ENCODE assay signal across 24 mouse cellular contexts in the genomic region with DNA sequence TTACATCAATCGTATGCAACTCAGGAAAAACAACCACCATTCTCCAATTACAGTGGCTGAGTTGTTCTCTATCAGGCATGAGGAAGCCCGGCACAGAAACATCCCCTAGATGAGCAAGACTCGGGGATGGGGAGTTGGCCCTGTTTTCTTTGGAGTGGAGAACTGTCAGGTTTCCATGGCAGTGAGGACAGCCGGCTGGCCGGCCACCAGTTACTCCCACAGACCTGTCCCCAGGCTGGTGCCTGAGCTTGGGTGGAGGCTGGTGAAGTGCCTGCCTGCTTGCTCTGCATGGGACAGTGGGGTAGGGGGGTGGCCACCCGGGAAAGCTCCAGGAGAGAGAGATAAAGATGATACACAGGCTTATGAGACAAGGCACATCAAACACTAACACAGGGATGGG. TPM values are rescaled to one million over a fixed set of nuclear protein-coding genes. Genes with fewer than 3 reads are reported as not detected.
A peak's percentile ranks its signal among the peaks of the same experiment; 100 is the strongest.
DNase-seq lines count a peak whose midpoint lies in the region; ATAC-seq and TF ChIP-seq lines count a peak whose summit lies in the region.
"Had no signal": no experiment of that assay in that cellular context is flagged by ENCODE, and none has a peak within 500 bp of the region (broad histone marks: within the 10 kb centered on the region; RNA-seq: fewer than 3 reads in every experiment).

No protein-coding gene starts in this region.

- ATAC-seq in hindbrain, postnatal 0 days: no peak
- no peak for ATAC-seq in hindbrain, embryonic 13.5 days (ENCODE audit: low FRiP score)
- ATAC-seq: forebrain, embryonic 13.5 days had no signal

- no peak overlapping the region for H3K4me3 ChIP-seq in hindbrain, postnatal 0 days (ENCODE audit: low read length)
- no peak overlapping the region for H3K4me3 ChIP-seq in hindbrain, embryonic 13.5 days
- H3K4me3 ChIP-seq: forebrain, embryonic 13.5 days; heart, embryonic 13.5 days had no signal

- no peaks in the 10 kb centered on the region for H3K9me3 ChIP-seq in hindbrain, postnatal 0 days (ENCODE audit: low read length)
- no peaks in the 10 kb centered on the region for H3K9me3 ChIP-seq in hindbrain, embryonic 13.5 days
- H3K9me3 ChIP-seq: forebrain, embryonic 13.5 days; G1E; heart, embryonic 13.5 days had no signal

- no peak overlapping the region for H3K4me2 ChIP-seq in hindbrain, postnatal 0 days (ENCODE audit: low read depth, low read length)
- no peak overlapping the region for H3K4me2 ChIP-seq in hindbrain, embryonic 13.5 days
- H3K4me2 ChIP-seq: forebrain, embryonic 13.5 days; heart, embryonic 13.5 days; lung, embryonic 14.5 days had no signal

- no peak for TF ChIP-seq CTCF in hindbrain, postnatal 0 days (IDR thresholded peaks at IDR 0.05; ENCODE audit: low read depth)

- H3K27ac ChIP-seq in hindbrain, postnatal 0 days: no peak overlapping the region
- H3K27ac ChIP-seq in hindbrain, embryonic 13.5 days: no peak overlapping the region
- H3K27ac ChIP-seq: forebrain, embryonic 13.5 days; heart, embryonic 13.5 days had no signal

- H3K9ac ChIP-seq in hindbrain, postnatal 0 days (replicated peaks; ENCODE audit: low read length): no peak overlapping the region
- H3K9ac ChIP-seq in hindbrain, embryonic 13.5 days: no peak overlapping the region
- H3K9ac ChIP-seq: forebrain, embryonic 13.5 days; heart, embryonic 13.5 days; lung, embryonic 14.5 days had no signal

- 47% methylated on average over 6 of the region's 6 CpGs for WGBS in hindbrain, postnatal 0 days
- WGBS in hindbrain, embryonic 13.5 days: 77% methylated on average over 6 of the region's 6 CpGs

- H3K36me3 ChIP-seq in hindbrain, postnatal 0 days (ENCODE audit: insufficient read depth, low read length): no peaks in the 10 kb centered on the region
- 0 out of 2 replicates have a peak, but pooled peaks cover 8% of the 10 kb centered on the region for H3K36me3 ChIP-seq in hindbrain, embryonic 13.5 days

- peak; percentile 32 for DNase-seq in hindbrain, postnatal 0 days (ENCODE audit: low spot score)
- peak; percentile 59 for DNase-seq in layer of hippocampus, adult 9-11 months
- DNase-seq in layer of hippocampus, adult 11-12 months (ENCODE audit: low spot score): no peak
- peak; percentile 34 for DNase-seq in lung, postnatal 10 days
- no peak for DNase-seq in lung, postnatal 4 days
- no peak for DNase-seq in gastrocnemius, postnatal 4 days (ENCODE audit: low spot score in 2 of 2)
- DNase-seq: adrenal gland, adult 2 months; B cell, adult 2 months; cerebellum, adult 18-20 months; gastrocnemius, postnatal 10 days; heart, adult 18-20 months; heart, postnatal 14 days; kidney, adult 11 months; lung, embryonic 14.5 days; lung, postnatal 36 days; midbrain, embryonic 14.5 days; thymus, postnatal 14 days had no signal

- no peaks in the 10 kb centered on the region for H3K27me3 ChIP-seq in hindbrain, postnatal 0 days (ENCODE audit: insufficient read depth, low read length)
- H3K27me3 ChIP-seq in hindbrain, embryonic 13.5 days: no peaks in the 10 kb centered on the region
- H3K27me3 ChIP-seq: CH12.LX; forebrain, embryonic 13.5 days; heart, embryonic 13.5 days had no signal

- H3K4me1 ChIP-seq in hindbrain, postnatal 0 days (ENCODE audit: insufficient read depth, low read length): peaks cover 14% of the 10 kb centered on the region
- peaks cover 34% of the 10 kb centered on the region for H3K4me1 ChIP-seq in hindbrain, embryonic 13.5 days (replicated peaks)

RNA-seq across cellular contexts. Expression of a gene that starts 12.3 kb away (rescaled TPM):
- total RNA-seq in hindbrain, postnatal 0 days (2014; rRNA removed): 6.1 and 12.8 TPM in 2 replicates
- polyA plus RNA-seq in hindbrain, postnatal 0 days (2015; fragmentation: Nextera tagmentation; extraction: Ambion mirVana): 17.1 and 18.2 TPM in 2 replicates
- polyA plus RNA-seq in hindbrain, embryonic 13.5 days (2015; fragmentation: Nextera tagmentation; extraction: Ambion mirVana): 16.2 and 16.9 TPM in 2 replicates
- 10 to 100 TPM; 12.3 to 12.6 TPM for total RNA-seq in gastrocnemius, postnatal 4 days (2021)

RNA-seq across cellular contexts. Expression of a gene that starts 25.1 kb away (rescaled TPM):
- total RNA-seq in hindbrain, postnatal 0 days (2014; rRNA removed): 5.8 and 9.6 TPM in 2 replicates
- polyA plus RNA-seq in hindbrain, postnatal 0 days (2015; fragmentation: Nextera tagmentation; extraction: Ambion mirVana): 5.6 and 6.2 TPM in 2 replicates
- polyA plus RNA-seq in hindbrain, embryonic 13.5 days (2015; fragmentation: Nextera tagmentation; extraction: Ambion mirVana): 7.6 and 7.9 TPM in 2 replicates
- total RNA-seq in gastrocnemius, postnatal 4 days (2021): 1 to 10 TPM; 3.9 to 4.4 TPM
- total RNA-seq: G1E; liver, adult 2 months; megakaryocyte-erythroid progenitor cell, adult 5-6 weeks had no signal
- polyA plus RNA-seq: G1E had no signal

RNA-seq across cellular contexts. Expression of a gene that starts 36.3 kb away (rescaled TPM):
- 55.2 and 61.1 TPM in 2 replicates for total RNA-seq in hindbrain, postnatal 0 days (2014; rRNA removed)
- polyA plus RNA-seq in hindbrain, postnatal 0 days (2015; fragmentation: Nextera tagmentation; extraction: Ambion mirVana): 19.4 and 26.2 TPM in 2 replicates
- polyA plus RNA-seq in hindbrain, embryonic 13.5 days (2015; fragmentation: Nextera tagmentation; extraction: Ambion mirVana): 13.1 and 13.3 TPM in 2 replicates
- total RNA-seq in gastrocnemius, postnatal 4 days (2021): 10 to 100 TPM; 13.6 to 13.7 TPM

RNA-seq across cellular contexts. Expression of a gene that starts 42.9 kb away (rescaled TPM):
- 1.1 TPM in 1 of 2 replicates, not detected in the other for total RNA-seq in hindbrain, postnatal 0 days (2014; rRNA removed)
- polyA plus RNA-seq in hindbrain, postnatal 0 days (2015; fragmentation: Nextera tagmentation; extraction: Ambion mirVana): 0.34 TPM in 1 of 2 replicates, not detected in the other
- 0.13 and 0.22 TPM in 2 replicates for polyA plus RNA-seq in hindbrain, embryonic 13.5 days (2015; fragmentation: Nextera tagmentation; extraction: Ambion mirVana)
- total RNA-seq in gastrocnemius, postnatal 4 days (2021): under 1 TPM; 0.80 to 0.88 TPM
- total RNA-seq: CH12.LX; megakaryocyte-erythroid progenitor cell, adult 5-6 weeks had no signal

Comparison
In these comparisons a context has a peak if more than half of its experiments do, and no peak if none do; other contexts are left out.
1. DNase-seq: peak in hindbrain, postnatal 0 days (single experiment), layer of hippocampus, adult 9-11 months (single experiment) and lung, postnatal 10 days (single experiment); none in layer of hippocampus, adult 11-12 months (single experiment), lung, postnatal 4 days (0 of 2) and gastrocnemius, postnatal 4 days (0 of 2).